Mouse (Mus musculus) erythroblast, adult 5-6 weeks (primary cell): ENCODE results near the gene Cwf19l1. TPM values are rescaled to one million over a fixed set of nuclear protein-coding genes. Genes with fewer than 3 reads are reported as not detected.

ENCODE experiments used
- ATAC-seq: replicated peaks from 2 replicates; pipeline ENCODE4 v1.8.0; 2016; ENCODE audit warnings: moderate number of reproducible peaks, mild to moderate bottlenecking, moderate TSS enrichment, inconsistent platforms; ENCODE audit not compliant: poor library complexity, low FRiP score, severe bottlenecking
- total RNA-seq, 2 experiments: library from RNA; stranded (forward) in 1 of 2; stranded (reverse) in 1 of 2; fragments of 150-400 nt in 1 of 2; fragments of 200-764, 138-1000 nt in 1 of 2; gene quantifications; 2 replicates each; pipeline versions ENCODE4 v1.2.3 to v1.2.4; 2015 to 2017; ENCODE audit warnings: low replicate concordance in 2 of 2

Cwf19l1 gene
- total RNA-seq, 2 experiments from 2014 or later: 8.2 to 22.1 TPM

- ATAC-seq: no peak
Observed at GRCm38 (mm10) chr19:44067323-44068049, 68.2 kb downstream of the Cwf19l1 start.

GRCm38 (mm10) chr19:44064734-44065133 lies 70.9 kb downstream of the Cwf19l1 start:
- ATAC-seq: no peak

- ATAC-seq: no peak
Observed at GRCm38 (mm10) chr19:44063773-44064172, 71.9 kb downstream of the Cwf19l1 start.

GRCm38 (mm10) chr19:44060226-44060625 lies 75.5 kb downstream of the Cwf19l1 start:
- ATAC-seq: no peak

Other genes starting within 250 kb of the Cwf19l1 start
- gene Dnmbp, start 195.7 kb downstream of the Cwf19l1 start, total RNA-seq (2015; ENCODE audit: low replicate concordance): 1.3 and 3.7 TPM in 2 replicates
- 1.4 and 2.0 TPM in 2 replicates for gene Dnmbp, start 195.7 kb downstream of the Cwf19l1 start, total RNA-seq (2017; ENCODE audit: low replicate concordance)
- gene Cpn1, start 149.3 kb downstream of the Cwf19l1 start, total RNA-seq (2015; ENCODE audit: low replicate concordance): not detected in 2 replicates
- gene Cpn1, start 149.3 kb downstream of the Cwf19l1 start, total RNA-seq (2017; ENCODE audit: low replicate concordance): not detected in 2 replicates
- not detected in 2 replicates for gene Cyp2c23, start 106.7 kb downstream of the Cwf19l1 start, total RNA-seq (2015; ENCODE audit: low replicate concordance)
- gene Cyp2c23, start 106.7 kb downstream of the Cwf19l1 start, total RNA-seq (2017; ENCODE audit: low replicate concordance): not detected in 2 replicates
- gene Erlin1, start 66.1 kb downstream of the Cwf19l1 start, total RNA-seq (2015; ENCODE audit: low replicate concordance): 10.0 and 16.1 TPM in 2 replicates
- 7.5 and 8.9 TPM in 2 replicates for gene Erlin1, start 66.1 kb downstream of the Cwf19l1 start, total RNA-seq (2017; ENCODE audit: low replicate concordance)
- gene Chuk, start 28.4 kb downstream of the Cwf19l1 start, total RNA-seq (2015; ENCODE audit: low replicate concordance): 17.8 and 19.0 TPM in 2 replicates
- 46.2 and 57.2 TPM in 2 replicates for gene Chuk, start 28.4 kb downstream of the Cwf19l1 start, total RNA-seq (2017; ENCODE audit: low replicate concordance)
- gene Bloc1s2, start 10.6 kb upstream of the Cwf19l1 start, total RNA-seq (2015; ENCODE audit: low replicate concordance): 20.1 and 37.1 TPM in 2 replicates
- 13.1 and 13.9 TPM in 2 replicates for gene Bloc1s2, start 10.6 kb upstream of the Cwf19l1 start, total RNA-seq (2017; ENCODE audit: low replicate concordance)
- gene Pkd2l1, start 56.6 kb upstream of the Cwf19l1 start, total RNA-seq (2015; ENCODE audit: low replicate concordance): not detected in 2 replicates
- gene Pkd2l1, start 56.6 kb upstream of the Cwf19l1 start, total RNA-seq (2017; ENCODE audit: low replicate concordance): not detected in 2 replicates
- gene Scd3, start 67.4 kb upstream of the Cwf19l1 start, total RNA-seq (2015; ENCODE audit: low replicate concordance): not detected in 2 replicates
- not detected in 2 replicates for gene Scd3, start 67.4 kb upstream of the Cwf19l1 start, total RNA-seq (2017; ENCODE audit: low replicate concordance)
- gene Scd2, start 157.8 kb upstream of the Cwf19l1 start, total RNA-seq (2015; ENCODE audit: low replicate concordance): 11.3 and 16.7 TPM in 2 replicates
- 17.3 and 20.9 TPM in 2 replicates for gene Scd2, start 157.8 kb upstream of the Cwf19l1 start, total RNA-seq (2017; ENCODE audit: low replicate concordance)
- gene Scd4, start 197.2 kb upstream of the Cwf19l1 start, total RNA-seq (2015; ENCODE audit: low replicate concordance): 0.38 TPM in 1 of 2 replicates, not detected in the other
- not detected in 2 replicates for gene Scd4, start 197.2 kb upstream of the Cwf19l1 start, total RNA-seq (2017; ENCODE audit: low replicate concordance)